Mouse (Mus musculus) ES-CJ7 (cell line): ENCODE measurements around the gene Mrvi1.

Experiments used
- DNase-seq: peaks from one replicate; pipeline ENCODE4 v3.0.0; 2011; ENCODE audit warnings: low read depth, low spot score

Mrvi1 gene

DNA sequence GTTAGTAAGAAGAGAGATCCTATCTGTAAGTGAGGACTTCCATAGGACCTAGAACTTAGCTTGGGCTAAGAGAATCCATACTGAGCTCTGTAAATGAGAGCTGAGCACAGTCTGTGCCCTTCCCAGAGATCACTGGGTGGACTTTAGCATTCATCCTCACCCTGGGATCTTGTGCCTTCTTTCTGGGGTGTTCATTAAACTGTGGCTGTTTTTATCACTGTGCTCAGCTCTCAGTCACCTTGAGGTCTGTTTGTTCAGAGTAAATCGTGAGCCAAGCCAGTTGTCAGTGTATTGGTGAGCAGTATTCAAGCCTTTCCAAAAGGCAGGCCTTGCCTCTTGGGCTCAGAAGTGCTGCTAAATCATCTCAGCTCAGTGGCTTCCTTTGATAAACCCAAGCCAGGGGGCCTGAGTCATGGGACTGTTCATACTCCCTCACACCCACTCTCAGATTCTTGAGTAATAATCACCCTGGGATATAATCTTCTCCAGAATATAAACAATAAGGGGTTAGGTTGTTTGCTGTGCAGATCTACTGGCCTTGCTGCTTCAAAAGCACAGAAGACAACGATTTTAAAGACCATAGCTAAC lies 100.4 kb downstream of the Mrvi1 start:
- DNase-seq = no peak

DNA sequence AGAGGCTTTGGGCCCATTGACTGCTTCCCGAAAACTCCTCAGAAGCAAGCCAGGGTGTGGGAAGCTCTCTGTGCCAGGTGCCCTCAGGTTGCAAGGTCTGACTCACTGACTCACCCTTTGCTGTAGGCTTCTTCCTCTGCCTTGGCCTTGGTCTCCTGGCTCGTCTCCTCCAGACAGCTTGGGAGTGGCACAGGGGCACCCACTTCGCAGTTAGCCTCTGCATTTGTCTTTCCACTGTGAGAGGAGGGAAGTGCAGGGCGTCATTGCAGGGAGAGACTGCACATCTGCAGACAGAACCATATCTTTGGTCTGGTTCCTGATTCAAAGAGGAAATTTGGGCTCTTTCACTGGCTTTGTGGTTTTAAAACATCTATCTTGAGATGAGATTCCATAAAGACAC lies 104.2 kb downstream of the Mrvi1 start:
- DNase-seq = no peak

DNA sequence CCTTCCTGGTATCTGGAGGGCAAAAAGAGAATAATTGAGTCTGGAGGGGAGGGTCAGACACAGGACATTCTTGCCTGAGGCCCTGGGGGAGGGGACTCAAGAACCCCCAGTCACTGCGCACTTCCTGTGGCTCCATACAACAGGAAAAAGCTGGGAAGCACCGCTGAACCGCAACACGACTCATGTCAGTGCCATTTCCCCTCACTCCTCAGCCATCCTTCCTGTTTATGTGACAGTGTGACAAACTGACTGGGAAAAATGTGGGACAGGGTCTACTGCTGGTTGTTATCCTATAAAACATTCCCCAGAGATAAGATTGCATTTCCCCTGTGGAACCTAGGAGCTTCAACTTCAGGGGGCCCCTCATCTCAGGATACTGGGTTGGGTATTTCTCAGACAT lies 105.3 kb downstream of the Mrvi1 start:
- DNase-seq = no peak

DNA sequence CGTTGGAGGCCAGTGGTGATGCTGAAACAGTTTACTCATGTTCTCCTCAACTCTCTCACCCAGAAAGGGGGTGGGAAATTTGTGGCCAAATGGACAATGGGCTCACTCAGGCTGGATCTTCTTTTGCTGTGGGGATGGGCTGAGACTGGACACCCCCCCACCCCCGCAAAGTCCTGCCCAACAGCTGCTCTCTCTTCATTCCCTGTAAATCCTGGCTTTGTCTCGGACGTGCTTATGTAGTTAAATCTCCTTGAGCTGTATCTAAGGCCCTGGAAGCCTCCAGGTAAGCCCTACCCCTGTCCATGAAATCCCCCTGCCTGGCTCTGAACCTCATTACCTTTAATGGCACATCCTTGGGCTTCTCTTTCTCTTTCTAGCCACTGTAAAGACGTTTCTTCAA lies 113.5 kb downstream of the Mrvi1 start:
- DNase-seq = no peak

DNA sequence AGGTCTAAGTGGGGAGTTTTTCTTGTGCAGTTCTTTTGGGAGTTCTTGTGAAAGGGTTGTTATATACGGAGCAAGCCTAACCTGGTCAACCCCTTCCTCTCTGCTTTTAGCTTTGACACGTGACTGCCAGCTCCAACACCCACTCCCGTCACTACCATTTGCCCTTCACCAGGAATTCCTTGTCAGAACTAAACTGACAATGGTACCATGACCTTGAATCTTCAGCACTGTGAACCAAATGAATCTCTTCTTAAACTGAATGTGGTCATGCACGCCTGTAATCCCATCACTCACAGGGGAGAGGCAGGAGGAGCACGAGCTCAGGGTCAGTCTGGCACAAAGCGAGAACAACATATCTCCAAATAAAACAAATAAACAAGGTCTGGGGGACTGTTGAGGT lies 115.1 kb downstream of the Mrvi1 start:
- peak; percentile 51 for DNase-seq

DNA sequence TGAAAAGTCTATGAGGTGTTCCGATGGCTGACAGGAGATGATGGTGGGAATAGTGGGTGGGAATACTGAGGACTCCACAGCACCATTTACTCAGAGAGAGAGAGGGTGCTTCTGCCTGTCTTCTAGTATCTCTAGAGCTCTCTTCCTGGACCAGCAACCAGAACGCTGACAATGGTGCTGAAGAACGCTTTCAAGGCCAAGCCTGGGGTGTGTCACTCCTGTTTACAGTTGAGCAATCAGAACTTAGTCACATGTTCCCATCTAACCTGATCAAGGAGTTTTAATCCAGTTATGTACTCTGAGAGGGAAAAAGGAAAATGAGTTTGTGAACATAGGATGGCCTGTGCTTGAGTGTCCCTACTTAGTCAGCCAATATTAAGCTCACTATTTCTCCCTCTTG lies 116.2 kb downstream of the Mrvi1 start:
- DNase-seq = no peak

DNA sequence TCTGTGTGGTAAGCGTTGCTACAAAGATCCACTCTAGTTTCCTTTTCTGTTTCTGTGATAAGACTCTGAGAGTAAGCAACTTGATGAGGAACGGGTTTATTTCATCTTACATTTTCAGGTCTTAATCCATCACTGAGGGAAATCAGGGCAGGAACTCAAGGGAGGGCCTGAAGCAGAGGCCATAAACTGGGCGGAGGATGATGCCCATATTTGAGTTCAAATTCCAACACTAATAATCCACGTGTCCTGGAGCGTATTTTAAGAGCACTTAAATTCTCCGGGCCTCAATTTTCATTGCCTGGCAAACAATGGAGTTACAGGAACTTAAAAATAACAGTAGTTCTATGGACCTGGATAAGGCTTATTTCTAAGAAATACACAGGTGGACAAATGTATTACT lies 116.7 kb downstream of the Mrvi1 start:
- no peak for DNase-seq

DNA sequence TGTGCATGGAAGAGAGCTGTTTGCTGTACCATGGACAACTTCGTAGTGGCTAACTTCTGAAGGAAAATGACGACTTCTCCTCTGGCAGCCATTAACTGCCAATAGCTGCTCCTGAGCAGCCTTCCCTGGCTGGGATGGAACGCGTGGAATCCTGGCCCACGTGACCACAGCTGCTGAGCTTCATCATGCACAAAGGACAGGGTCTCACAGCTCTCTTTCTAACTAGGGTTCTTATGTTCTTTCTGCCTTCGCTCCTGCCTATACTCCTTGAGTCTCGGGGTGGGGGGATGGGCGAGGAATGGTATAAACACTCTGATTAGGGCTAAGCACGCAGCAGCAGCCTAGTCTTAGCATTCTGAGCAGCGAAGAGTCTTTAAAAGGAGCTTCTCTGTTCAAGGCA lies 117.2 kb downstream of the Mrvi1 start:
- DNase-seq = no peak

DNA sequence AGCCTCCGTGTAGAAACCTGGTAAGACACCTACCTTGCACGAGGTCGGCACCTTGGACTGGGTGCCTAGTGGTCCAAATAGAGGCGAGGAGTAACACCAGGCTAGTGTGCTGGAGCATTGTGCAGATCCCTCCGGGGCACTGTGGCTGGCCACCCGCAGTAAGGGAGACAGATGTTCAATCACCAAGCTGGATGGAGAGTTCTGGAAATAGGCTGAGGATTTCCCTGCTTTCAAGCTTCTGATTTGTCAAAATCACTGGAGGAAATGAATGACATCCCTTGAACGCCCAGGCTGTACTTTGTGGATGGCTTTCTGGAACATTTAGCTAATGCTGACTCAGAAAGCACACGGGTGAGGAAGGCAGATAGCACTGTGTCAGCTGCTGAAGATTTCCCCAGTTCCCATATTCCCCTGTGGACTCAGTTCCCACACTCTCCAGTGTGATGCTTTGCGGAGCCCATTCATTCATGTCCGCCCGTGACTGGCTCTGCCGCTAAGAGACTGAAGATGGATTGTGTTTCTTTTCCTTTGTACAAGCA lies 119.4 kb downstream of the Mrvi1 start, which contains the start of gene Lyve1:
Gene Lyve1 (minus strand): TSS at position 489 of the 539 bp plus-strand sequence.
- DNase-seq = no peak

DNA sequence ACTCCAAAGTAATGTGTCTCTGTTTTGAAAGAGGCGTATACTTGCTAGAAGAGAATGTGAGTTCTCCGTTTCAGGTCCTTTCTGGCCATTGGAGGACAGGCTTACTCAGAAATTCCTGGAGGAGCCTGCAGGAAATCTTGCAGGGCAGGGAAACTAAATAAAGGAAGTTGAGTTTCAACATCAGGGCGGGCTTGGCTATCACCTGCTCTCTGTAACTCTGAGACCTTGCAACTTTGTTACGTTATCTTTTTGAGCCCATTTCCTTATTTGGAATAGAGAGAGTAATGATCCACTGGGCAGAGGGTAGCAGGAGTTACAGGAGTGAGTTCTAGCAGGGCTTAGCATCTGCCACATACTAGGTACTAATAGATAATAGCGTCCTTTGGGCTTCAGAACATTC lies 122.1 kb downstream of the Mrvi1 start:
- DNase-seq = no peak

DNA sequence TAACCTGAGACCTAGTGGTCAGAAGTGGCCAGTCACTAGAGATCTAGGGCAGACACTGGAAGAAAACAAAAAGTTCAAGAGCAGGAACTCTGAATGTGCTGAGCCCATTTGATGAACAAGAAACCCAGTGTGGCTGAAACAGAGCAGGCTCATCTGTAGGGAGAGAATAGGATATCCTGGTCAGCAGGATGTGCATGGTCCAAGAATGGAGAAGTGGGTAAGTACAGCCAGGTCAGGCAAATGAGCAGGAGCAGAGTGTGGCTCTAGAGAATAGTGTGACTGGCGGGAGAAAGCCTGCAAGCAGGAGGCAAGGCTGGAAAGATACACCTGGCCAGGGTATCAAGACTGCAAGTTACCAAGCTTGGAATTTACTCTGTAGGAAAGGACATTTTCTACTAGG lies 126.7 kb downstream of the Mrvi1 start:
- DNase-seq = no peak

DNA sequence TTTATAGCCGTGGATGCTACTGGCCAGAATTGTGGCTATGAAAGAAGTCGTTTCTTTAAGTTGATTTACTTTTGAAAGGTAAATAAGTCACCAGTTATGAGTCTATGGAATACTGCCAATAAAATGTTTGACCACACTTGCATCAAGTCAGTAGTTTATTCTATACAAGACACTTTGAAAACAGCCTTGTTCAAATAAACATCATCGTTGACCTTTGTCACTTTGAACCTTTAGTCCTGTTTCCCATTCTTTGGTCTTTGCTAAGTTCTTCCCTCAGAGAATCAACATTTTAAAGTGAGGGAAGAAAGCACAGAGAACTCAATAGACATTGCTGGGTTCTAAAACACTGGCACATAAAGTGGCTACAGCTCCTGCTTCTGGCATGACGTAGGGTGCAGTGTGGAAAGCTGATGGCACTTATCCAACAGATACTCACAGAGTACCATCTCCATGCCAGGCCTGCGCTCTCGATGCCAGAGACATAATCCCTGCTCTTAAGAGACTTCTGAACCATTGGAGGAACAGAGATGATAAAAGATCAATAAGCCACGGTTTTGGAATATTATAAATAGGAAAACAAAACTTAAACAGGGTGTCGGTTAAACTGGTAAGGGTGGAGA lies 127.2 kb downstream of the Mrvi1 start:
- DNase-seq = no peak

DNA sequence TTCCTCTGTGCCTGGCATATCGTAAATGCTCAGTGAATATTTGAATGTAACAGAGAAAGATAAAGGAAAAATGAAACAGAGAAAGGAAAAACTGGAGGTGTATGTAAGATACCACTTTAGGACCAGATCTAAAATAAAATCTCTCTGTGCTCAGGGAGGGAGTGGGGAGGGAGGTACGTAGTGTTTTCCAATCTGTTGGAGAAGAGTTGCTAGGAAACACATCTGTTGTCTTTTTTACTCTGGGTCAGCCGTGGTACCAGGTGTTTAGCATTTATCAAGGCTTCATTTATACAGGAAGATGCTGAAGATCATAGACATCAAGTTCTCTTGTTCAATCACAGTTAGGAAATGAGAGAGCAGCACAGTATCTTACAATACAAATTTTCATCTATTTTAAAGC lies 127.7 kb downstream of the Mrvi1 start:
- DNase-seq = no peak

DNA sequence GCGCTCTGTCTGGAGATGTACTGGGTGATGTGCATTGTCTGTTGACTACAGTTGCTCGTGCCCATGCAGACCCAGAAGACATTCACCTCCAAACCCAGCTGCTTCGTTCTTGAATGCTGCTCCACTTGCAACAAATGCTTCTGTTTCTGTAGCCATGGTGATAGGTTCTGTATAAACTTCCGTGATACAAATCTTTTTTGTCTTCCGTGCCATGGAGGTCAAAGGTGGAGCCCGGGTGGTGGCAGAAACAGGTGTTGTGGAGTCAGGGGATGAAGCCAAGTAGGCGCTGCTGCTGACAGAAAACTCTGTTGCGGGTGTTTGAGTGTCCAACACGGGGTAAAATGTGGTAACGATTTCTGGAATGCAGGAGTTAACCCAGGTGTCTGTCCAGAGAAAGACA lies 128.7 kb downstream of the Mrvi1 start:
- DNase-seq = no peak

DNA sequence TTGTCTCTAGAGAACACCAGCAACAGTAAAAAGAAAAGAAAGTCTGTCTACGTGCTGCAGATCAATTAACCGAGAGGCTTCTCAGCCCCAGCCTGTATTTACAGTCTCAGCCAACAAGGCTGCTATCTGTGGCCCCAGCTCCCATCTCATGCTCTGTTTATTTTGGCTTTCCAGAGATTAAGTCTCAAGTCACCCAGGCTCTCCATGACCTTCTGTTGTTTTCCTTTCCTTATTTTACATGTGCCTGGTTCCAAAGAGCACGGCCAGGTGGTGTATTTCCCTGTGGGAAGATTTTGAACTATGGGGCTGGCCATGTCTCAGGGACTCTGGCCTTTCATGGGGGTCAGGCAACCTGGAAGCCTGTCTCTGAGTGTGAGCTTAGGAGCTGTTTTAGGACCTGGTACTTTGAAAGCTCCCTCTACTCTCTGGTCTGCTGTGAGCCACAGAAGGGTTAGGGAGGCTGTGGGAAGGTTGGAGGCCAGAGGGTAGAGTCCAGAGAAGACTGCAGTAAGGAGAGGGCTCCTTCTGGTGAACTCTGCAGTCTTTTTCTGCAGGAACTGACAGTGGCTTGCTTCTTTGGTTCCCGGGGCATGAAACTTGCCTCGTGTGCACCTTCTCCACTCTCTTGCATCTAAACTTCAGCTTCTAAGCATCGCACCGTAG lies 130.6 kb downstream of the Mrvi1 start:
- no peak for DNase-seq

DNA sequence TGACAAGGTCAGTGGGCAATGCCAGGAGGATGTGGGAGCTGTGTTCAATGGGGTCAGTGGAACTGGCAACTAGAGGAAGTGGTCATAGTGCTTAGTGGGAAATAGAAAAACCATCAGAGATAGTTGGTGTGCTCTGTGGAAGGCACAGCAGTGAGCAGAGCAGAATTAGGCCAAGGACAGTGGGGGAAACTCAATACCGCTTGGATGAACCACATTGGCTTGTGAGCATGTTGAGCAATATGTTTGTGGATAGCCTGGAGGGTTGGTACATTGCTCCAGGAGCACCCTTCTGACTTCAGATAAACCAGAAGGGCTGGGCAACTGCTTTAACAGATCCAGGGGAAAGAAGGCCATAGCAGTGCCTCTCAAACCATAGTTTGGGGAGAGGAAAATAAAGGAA lies 133.9 kb downstream of the Mrvi1 start:
- no peak for DNase-seq

DNA sequence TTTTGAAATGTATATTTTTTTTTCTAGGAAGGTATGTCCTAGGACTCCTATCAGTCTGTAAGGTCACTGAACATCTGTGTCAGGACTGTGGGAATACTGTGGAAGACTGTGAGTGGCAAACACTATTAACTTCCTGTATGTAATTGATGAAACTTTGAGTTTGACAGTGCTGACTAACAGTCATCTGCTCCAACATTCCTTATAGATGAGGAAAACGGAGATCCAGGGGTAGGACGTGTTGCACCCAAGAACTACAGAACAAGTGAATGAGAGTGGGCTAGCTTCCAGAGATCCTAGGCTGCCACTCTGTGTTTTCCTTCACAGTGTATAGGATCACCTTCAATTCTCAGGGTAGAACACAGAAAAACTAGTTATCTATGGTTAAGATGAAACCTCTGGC lies 134.9 kb downstream of the Mrvi1 start:
- DNase-seq = no peak

DNA sequence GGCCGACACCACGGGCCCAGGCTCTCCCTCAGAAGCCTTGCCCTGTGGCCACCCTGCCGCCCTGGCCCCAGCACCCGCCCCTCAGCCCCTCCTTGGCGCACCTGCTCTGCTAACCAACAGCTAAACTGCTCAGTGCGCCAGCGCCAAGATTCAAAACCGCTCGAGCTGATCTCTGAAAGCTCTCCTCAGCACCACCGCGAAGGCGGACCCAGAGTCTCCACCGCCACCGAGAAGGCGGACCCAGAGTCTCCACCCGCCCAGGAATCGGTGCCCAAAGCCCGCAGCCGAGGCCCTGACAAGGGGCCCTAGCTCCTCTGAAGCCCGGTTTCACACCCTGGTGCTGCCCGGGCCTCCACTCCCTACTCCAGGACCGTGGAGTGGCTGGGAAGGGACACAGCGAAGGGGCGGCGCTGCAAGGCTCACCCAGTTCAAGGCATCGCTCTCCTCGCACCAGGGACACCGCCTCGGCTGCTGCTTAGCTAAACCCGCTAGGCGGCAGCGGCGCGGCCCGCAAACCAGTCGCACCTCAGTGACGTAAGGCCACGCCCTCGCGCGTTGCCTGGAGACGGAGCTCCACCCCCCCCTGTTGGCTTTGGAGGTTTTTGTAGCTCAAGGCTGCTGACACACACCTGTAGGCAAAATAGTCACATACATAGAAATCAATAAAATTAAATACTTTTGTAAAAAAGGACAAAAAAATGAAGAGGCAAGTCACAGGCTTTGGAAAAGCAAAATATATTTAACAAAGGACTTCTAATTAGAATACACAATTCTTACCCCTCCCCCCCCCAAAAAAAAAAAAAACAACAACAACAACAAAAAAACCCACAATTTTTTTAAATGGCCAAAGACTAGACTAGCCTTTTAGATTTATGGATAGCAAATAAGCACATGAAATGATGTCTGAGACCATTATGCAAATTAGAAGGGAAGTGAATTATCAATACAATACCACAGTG lies 138.1 kb downstream of the Mrvi1 start, which contains the start of gene Rnf141:
Gene Rnf141 (minus strand): TSS at position 542 of the 959 bp plus-strand sequence.
- DNase-seq = peak; percentile 95

DNA sequence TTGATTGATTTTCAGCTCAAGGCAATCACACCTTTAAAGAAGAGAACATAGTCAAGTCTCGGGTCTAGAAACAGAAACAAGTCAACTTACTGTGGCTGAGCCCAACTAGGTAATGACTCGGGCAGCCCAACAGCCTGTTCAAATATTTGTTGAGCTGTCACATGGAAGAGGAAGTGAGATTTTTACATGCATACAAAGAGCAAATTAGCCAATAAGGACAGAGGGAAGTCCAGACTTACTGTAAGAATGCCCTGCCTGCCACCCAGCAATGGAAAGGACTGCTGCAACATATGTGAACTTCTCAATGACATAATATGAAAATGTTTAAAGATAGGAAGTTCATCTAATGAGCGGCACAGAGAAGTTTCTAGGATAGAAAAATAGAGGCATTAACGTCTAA lies 141.9 kb downstream of the Mrvi1 start:
- DNase-seq = no peak

DNA sequence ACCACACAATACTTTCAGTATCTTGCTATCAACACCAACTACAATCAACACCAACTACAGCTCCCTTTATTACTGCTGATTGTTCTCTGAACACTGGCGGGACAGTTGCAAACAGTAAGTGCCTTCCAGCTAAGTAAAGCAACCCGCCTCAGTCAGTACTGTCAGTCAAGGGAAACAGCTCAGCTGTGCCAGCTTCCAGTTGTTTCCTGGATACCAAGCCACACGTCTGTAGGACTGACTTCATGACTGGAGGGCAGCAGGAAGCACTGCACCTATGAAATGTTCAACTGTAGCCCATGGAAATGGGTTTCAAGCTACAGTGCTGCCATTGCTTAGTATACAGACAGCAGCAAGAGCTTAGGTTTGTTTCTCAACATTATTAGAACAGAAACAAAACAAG lies 147.7 kb downstream of the Mrvi1 start:
- no peak for DNase-seq

DNA sequence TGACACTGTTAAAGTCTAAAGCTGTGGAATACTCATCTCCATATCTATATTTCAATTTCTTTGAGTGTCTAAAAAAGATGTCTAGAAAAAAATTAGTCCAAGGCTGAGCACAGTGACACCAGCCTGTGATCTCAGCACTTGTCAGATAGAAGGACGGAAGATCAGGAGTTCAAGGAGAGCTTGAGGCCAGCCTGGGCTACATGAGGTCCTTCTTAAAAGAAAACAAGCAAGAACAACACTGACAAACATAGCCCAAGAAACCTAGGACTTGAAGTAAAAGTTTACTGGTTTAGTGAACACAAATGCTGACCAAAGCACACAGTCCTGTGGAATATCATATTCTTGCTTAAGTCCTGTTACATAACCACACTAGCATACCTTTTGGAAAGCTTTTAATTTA lies 148.2 kb downstream of the Mrvi1 start:
- DNase-seq = no peak

DNA sequence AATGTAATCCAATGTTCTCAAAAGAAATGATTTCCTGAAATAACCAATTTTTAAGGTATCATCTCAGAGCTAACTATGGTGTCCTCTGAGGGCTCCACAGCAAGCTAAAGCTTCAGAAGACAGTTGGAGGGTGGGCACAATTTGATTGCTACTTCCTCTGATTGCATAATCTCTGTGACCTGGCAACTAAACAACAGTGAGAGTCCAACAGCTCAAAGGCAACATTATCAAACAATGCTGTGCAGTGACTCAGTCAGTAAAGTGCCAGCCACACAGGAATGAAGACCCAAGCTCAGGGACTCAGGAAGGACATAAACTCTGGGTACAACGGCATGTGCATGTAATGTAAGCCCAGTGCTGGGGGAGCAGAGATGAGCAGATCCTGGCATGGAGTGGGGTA lies 149.2 kb downstream of the Mrvi1 start:
- DNase-seq = no peak
